Mouse (Mus musculus) stomach, postnatal 0 days (tissue): ENCODE measurements around the gene Mmp15.

ENCODE experiments used
- CTCF ChIP-seq: IDR thresholded peaks from 2 replicates; pipeline ENCODE4 v1.5.1; 2016; ENCODE audit warnings: antibody characterized with exemption, low read depth, mild to moderate bottlenecking, moderate library complexity
- EP300 ChIP-seq: optimal IDR thresholded peaks from 2 replicates; pipeline ENCODE3; 2016; ENCODE audit warnings: antibody characterized with exemption

DNA sequence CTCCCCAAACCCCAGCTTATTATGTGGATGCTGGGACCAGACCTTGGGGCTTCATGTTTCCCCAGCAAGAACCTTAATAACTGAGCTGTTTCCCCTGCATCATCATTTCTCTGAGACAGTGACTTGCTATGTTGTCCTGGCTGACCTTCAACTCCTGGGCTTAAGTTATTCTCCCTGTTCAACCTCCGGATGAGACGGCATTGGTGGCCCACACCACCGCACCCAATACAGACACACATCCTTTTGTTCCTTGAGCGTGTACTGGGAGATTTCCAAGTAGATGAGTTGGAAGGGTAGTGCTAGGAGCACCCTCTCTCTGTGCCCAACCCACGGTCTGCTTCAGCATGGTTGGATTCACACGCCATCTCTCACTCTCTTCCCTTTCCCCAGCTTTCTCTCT lies 38.2 kb upstream of the Mmp15 start:
- TF ChIP-seq CTCF (no peak), EP300 (no peak)
